Mouse (Mus musculus) limb, embryonic 14.5 days (tissue): ENCODE results near the gene Adk. TPM values are rescaled to one million over a fixed set of nuclear protein-coding genes. Genes with fewer than 3 reads are reported as not detected.

ENCODE experiments used
- ATAC-seq: fragments of 200-750 bp; cut with Nextera tagmentation; 2 replicates; pipeline ENCODE4 v1.8.0; 2017; ENCODE audit warnings: low read depth, moderate number of reproducible peaks, moderate TSS enrichment; ENCODE audit not compliant: low FRiP score
- DNase-seq: peaks from one replicate; pipeline ENCODE4 v3.0.0-alpha.2; 2015; ENCODE audit warnings: low spot score
- H3K27ac ChIP-seq: fragments of 300-500 bp; sonication (generic); replicated peaks from 2 replicates; pipeline ENCODE4 v1.5.1; 2014; ENCODE audit warnings: low read depth, mild to moderate bottlenecking, low read length, moderate library complexity, mixed read lengths
- H3K27me3 ChIP-seq: fragments of 300-500 bp; sonication (generic); 2 replicates; pipeline ENCODE4 v1.6.1; 2014; ENCODE audit warnings: low read length, mixed read lengths; ENCODE audit not compliant: control insufficient read depth, insufficient read depth
- H3K36me3 ChIP-seq: fragments of 300-500 bp; sonication (generic); 2 replicates; pipeline ENCODE4 v1.6.1; 2014; ENCODE audit warnings: mild to moderate bottlenecking, low read length, moderate library complexity, mixed read lengths; ENCODE audit not compliant: control insufficient read depth, insufficient read depth
- H3K4me1 ChIP-seq: fragments of 300-500 bp; sonication (generic); 2 replicates; pipeline ENCODE4 v1.6.1; 2014; ENCODE audit warnings: antibody characterized with exemption, low read length, mixed read lengths; ENCODE audit not compliant: control insufficient read depth, insufficient read depth
- H3K4me2 ChIP-seq: fragments of 300-500 bp; sonication (generic); replicated peaks from 2 replicates; pipeline ENCODE4 v1.6.1; 2014; ENCODE audit warnings: low read depth, mild to moderate bottlenecking, low read length, moderate library complexity; ENCODE audit not compliant: severe bottlenecking
- H3K4me3 ChIP-seq: fragments of 300-500 bp; sonication (generic); replicated peaks from 2 replicates; pipeline ENCODE4 v1.5.1; 2014; ENCODE audit warnings: low read length
- H3K9ac ChIP-seq: fragments of 300-500 bp; sonication (generic); 2 replicates; pipeline ENCODE4 v1.6.1; 2014; ENCODE audit warnings: mild to moderate bottlenecking, low read depth, low read length, moderate library complexity; ENCODE audit not compliant: severe bottlenecking
- H3K9me3 ChIP-seq: fragments of 300-500 bp; sonication (generic); 2 replicates; pipeline ENCODE4 v1.6.1; 2016; ENCODE audit warnings: low read length; ENCODE audit not compliant: control insufficient read depth
- POLR2A ChIP-seq: fragments of 200-500 bp; IDR thresholded peaks from 2 replicates; pipeline ENCODE4 v1.8.0; 2012; ENCODE audit warnings: inconsistent platforms, mild to moderate bottlenecking, moderate library complexity, borderline replicate concordance; ENCODE audit not compliant: insufficient read depth, insufficient read length; ENCODE audit errors: extremely low read depth
- WGBS: fragments of 180-500 bp; shearing (Covaris S2); extraction: QIAGEN DNeasy Blood & Tissue Kit; methylation state at CpG from one replicate; pipeline ENCODE4 v1.1.7; 2014; 5-methylcytosine and 5-hydroxymethylcytosine counted together
- polyA plus RNA-seq, 2 experiments: library from polyadenylated mRNA; depleted of rRNA in 1 of 2; stranded (reverse) in 1 of 2; unstranded in 1 of 2; fragments of >200 nt; fragmentation: Nextera tagmentation in 1 of 2; extraction: Ambion mirVana in 1 of 2; gene quantifications; 2 replicates each; pipeline versions ENCODE4 v1.2.1 to v1.2.3; 2012 to 2014

The Adk gene
- polyA plus RNA-seq, 2 experiments: 55.6 to 140 TPM

DNA sequence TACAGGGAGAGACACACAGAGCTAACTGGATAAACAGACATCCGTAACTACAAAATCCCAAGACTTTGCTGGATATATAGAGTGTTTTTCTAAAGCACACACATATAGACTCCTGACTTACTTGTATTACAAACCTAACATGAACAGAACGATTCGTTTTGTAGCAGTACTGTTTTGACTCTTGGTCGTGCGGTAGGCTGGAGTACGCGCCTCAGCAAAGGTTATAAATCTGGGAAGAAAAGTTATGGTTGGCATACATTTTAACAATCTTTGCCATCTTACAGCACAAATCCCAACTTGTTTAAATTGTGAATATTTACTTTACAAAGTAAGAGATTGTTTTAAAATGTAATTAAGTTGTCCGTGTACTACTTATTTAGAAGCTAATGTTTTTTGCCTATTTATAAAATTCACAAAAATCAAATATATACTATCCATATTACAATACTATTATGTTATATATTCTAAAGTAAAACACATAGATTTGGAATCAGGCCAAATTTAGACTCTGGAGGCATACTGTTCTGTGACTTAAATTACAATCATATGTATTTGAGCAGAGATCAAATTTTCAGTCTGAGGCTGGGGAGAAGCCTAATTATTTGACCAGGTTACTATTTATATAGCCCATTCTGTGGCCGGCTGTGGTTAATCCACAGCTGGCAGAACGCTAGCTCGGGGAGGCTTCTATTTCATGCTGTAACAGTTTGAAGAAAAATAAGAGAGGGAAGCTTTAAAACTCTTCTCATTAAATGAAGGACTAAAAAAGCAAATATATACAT lies 261.4 kb downstream of the Adk start:
- Histone ChIP-seq H3K4me2 (peak overlapping the region; percentile 14; the same call in 1 of the 2 replicates), H3K27me3 (no peaks in the 10 kb centered on the region), H3K36me3 (no peaks in the 10 kb centered on the region), H3K27ac (peak overlapping the region; percentile 48), H3K4me3 (no peak overlapping the region), H3K4me1 (peaks cover 30% of the 10 kb centered on the region), H3K9me3 (no peaks in the 10 kb centered on the region), H3K9ac (no peak overlapping the region)
- peak; percentile 88 for ATAC-seq
- peak; percentile 83 for DNase-seq
- 24% methylated on average over 11 of the region's 11 CpGs for WGBS
- no peak for TF ChIP-seq POLR2A

DNA sequence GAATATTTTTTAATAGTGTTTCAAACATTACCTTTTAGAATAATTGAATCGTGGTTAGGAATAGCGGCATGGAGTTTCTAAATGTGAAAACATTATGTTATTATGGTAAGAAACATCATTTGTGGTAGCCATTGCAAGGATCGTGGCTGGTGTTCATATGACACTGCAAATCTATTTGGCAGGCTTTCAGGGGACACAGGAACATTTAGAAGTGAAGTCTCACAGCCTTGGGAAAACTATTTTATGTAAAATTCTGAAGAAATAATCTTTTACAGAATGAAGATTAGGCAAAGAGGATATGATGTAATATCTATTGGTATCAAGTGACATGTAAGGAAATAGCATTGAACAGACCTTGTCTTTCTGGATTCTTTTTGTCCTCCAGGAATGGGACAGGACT lies 262.1 kb downstream of the Adk start:
- H3K4me2 ChIP-seq: peak overlapping the region; percentile 14; the same call in 1 of the 2 replicates
- WGBS: 27% methylated on average over 3 of the region's 3 CpGs

DNA sequence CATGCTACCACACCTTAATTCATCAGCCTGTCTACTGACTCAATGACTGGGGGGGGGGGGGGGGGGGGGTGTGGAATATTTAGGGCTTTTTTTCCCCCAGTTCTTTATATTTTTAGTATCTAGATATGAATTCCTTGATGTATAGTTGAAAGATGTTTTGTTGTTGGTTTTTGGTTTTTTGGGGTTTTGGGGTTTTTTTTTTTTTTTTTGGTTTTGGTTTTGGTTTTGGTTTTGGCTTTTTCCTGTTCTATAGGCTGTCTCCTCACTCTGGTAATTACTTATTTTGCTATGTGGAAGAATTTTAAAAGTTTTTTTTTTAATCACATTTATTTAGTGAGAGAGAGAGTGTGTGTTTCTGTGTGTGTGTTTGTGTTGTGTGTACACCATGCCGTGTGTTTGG lies 282.5 kb downstream of the Adk start:
- Histone ChIP-seq H3K4me1 (no peaks in the 10 kb centered on the region), H3K27me3 (no peaks in the 10 kb centered on the region), H3K9ac (no peak overlapping the region), H3K36me3 (no peaks in the 10 kb centered on the region), H3K27ac (no peak overlapping the region), H3K9me3 (no peaks in the 10 kb centered on the region), H3K4me2 (no peak overlapping the region), H3K4me3 (no peak overlapping the region)
- no peak for TF ChIP-seq POLR2A
- DNase-seq (no peak), ATAC-seq (no peak)
- WGBS: 89% methylated on average over 1 of the region's 1 CpGs

More for the DNA sequence above, 262.1 kb downstream of the Adk start:
- no peak overlapping the region for H3K9ac ChIP-seq
- H3K36me3 ChIP-seq: no peaks in the 10 kb centered on the region
- TF ChIP-seq POLR2A: no peak
- H3K27me3 ChIP-seq: no peaks in the 10 kb centered on the region
- no peak overlapping the region for H3K4me3 ChIP-seq
- H3K4me1 ChIP-seq: peaks cover 27% of the 10 kb centered on the region
- DNase-seq (peak; percentile 44), ATAC-seq (peak; percentile 38; the same call in 1 of the 2 replicates)
- H3K27ac ChIP-seq: peak overlapping the region; percentile 45
- H3K9me3 ChIP-seq: no peaks in the 10 kb centered on the region

DNA sequence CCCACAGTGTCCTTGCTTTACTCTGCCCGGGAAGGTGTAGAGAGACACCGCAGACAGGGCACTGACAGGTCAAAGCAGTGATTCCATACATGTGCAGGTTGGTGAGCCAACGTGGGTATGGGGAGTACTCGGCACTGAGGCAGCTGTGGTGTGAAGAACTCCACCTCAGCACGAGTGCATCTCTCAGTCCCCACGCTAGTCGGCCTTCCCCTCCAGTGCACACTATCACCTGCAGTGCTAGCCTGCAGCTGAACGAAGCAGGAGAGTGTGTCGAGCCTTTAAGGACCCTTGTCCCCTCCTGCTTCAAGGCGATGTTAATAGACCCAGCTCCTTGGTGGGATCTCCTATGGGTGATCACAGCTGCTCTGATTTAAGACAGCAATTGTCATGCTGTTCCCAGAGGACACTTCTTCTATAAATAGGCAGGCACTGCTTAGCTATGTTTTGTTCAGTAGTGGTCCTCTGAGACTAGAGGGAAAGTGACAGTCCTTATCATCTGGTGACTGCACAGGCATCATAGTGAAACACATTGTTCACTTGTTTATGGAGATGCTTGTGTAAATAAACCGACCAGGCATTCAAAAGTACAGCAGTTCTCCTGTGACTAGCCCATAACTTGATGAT lies 283.4 kb downstream of the Adk start:
- Histone ChIP-seq H3K9me3 (no peaks in the 10 kb centered on the region), H3K9ac (no peak overlapping the region), H3K4me3 (no peak overlapping the region), H3K36me3 (no peaks in the 10 kb centered on the region), H3K27me3 (no peaks in the 10 kb centered on the region), H3K4me1 (no peaks in the 10 kb centered on the region), H3K4me2 (no peak overlapping the region), H3K27ac (no peak overlapping the region)
- ATAC-seq (no peak), DNase-seq (no peak)
- TF ChIP-seq POLR2A: no peak
- 66% methylated on average over 11 of the region's 11 CpGs for WGBS

DNA sequence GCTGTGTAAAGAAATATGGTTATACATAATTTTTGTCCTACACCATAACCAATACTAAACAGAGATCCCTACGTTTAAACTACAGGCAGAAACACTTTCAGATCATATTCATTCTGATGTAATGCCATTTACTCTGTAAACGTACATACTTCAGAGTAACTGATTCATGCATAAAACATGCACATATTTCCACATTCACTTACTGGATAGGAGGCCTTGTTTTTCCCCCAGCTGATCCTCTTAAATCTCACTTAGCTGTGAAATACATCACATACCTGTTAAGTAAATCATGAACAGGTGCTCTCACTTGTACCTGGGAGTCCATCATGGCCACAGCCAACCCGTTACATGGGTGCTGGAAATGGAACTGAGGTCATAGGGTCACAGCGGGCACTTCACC lies 285.6 kb downstream of the Adk start:
- ATAC-seq: no peak
- H3K27ac ChIP-seq: no peak overlapping the region
- 57% methylated on average over 4 of the region's 4 CpGs for WGBS
- no peaks in the 10 kb centered on the region for H3K9me3 ChIP-seq
- no peak overlapping the region for H3K9ac ChIP-seq
- no peaks in the 10 kb centered on the region for H3K36me3 ChIP-seq
- peaks cover under 1% of the 10 kb centered on the region; the same call in 1 of the 2 replicates for H3K4me1 ChIP-seq
- DNase-seq: no peak
- no peak overlapping the region for H3K4me2 ChIP-seq
- H3K4me3 ChIP-seq: no peak overlapping the region
- no peak for TF ChIP-seq POLR2A
- no peaks in the 10 kb centered on the region for H3K27me3 ChIP-seq
